In the genomic region with DNA sequence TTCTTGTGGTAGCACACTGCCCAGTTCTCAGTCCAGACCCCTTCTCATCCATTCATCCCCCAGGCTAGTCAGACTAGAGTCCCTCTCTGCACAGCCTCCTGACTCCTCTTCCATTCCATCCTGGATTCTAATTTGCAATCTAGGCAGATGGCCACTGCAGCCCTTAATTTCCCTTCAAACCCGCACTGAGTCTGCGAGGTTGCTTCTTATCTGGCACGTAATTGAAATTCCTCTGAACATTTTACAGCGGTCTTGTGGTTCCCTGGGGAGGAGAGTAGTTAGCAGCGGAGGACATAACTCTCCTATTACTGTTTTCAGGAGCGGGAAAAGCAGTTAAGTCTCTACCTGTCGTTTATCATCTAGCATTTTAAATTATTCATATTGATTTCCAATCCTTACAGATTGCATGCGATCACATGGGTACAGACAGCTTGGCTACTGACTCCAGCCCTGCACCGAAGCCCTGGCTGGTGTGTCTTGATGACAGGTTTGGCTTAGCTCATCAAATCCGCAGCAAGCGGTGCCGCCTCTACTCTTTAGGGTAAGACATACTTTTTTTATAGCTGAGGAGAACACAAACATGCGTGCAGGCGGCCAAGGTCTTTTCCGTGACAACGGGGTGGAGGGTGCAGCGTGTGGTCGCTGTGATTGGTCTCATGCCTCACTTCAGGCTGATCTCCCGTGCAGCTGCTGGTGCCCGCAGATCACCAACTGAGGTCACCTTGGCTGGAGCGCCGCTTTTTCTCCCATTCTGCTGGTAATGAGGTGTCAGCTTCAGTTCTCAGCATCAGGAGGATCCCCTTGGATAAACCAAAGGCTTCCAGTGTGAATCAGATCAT, we compare ENCODE assay signal across 11 mouse cellular contexts. TPM values are rescaled to one million over a fixed set of nuclear protein-coding genes. Genes with fewer than 3 reads are reported as not detected.
DNase-seq lines count a peak whose midpoint lies in the region; ATAC-seq lines count a peak whose summit lies in the region.
"Had no signal": no experiment of that assay in that cellular context is flagged by ENCODE, and none has a peak within 500 bp of the region (broad histone marks: within the 10 kb centered on the region; RNA-seq: fewer than 3 reads in every experiment).

No protein-coding gene starts in this region.

- WGBS in forebrain, embryonic 13.5 days: 82% methylated on average over 22 of the region's 22 CpGs
- 86% methylated on average over 22 of the region's 22 CpGs for WGBS in forebrain, embryonic 11.5 days
- 38% methylated on average over 22 of the region's 22 CpGs for WGBS in intestine, embryonic 15.5 days
- 28% methylated on average over 22 of the region's 22 CpGs for WGBS in neural tube, embryonic 15.5 days

- no peaks in the 10 kb centered on the region for H3K27me3 ChIP-seq in forebrain, embryonic 13.5 days
- H3K27me3 ChIP-seq in forebrain, embryonic 11.5 days (ENCODE audit: control insufficient read depth, insufficient read depth, low read length): no peaks in the 10 kb centered on the region
- H3K27me3 ChIP-seq in intestine, embryonic 15.5 days (replicated peaks): no peaks in the 10 kb centered on the region
- H3K27me3 ChIP-seq in neural tube, embryonic 15.5 days (replicated peaks): no peaks in the 10 kb centered on the region
- H3K27me3 ChIP-seq: embryonic facial prominence, embryonic 15.5 days; liver, embryonic 13.5 days had no signal

- H3K9me3 ChIP-seq in forebrain, embryonic 13.5 days (replicated peaks): no peaks in the 10 kb centered on the region
- no peaks in the 10 kb centered on the region for H3K9me3 ChIP-seq in forebrain, embryonic 11.5 days (ENCODE audit: control insufficient read depth, low read length)
- H3K9me3 ChIP-seq in intestine, embryonic 15.5 days: no peaks in the 10 kb centered on the region
- H3K9me3 ChIP-seq in neural tube, embryonic 15.5 days (replicated peaks): no peaks in the 10 kb centered on the region
- H3K9me3 ChIP-seq: embryonic facial prominence, embryonic 15.5 days; liver, embryonic 13.5 days had no signal

- H3K9ac ChIP-seq in forebrain, embryonic 13.5 days: no peak overlapping the region
- no peak overlapping the region for H3K9ac ChIP-seq in forebrain, embryonic 11.5 days (ENCODE audit: low read length)
- H3K9ac ChIP-seq in intestine, embryonic 15.5 days: no peak overlapping the region
- no peak overlapping the region for H3K9ac ChIP-seq in neural tube, embryonic 15.5 days (replicated peaks)
- H3K9ac ChIP-seq: embryonic facial prominence, embryonic 15.5 days; liver, embryonic 13.5 days had no signal

- ATAC-seq in forebrain, embryonic 13.5 days: peak; percentile 59; the same call in 1 of the 2 replicates
- no peak for ATAC-seq in forebrain, embryonic 11.5 days (replicated peaks; ENCODE audit: low FRiP score)
- ATAC-seq in intestine, embryonic 15.5 days: no peak
- ATAC-seq in neural tube, embryonic 15.5 days (ENCODE audit: low FRiP score): peak; percentile 86

- H3K4me1 ChIP-seq in forebrain, embryonic 13.5 days: 0 out of 2 replicates have a peak, but pooled peaks cover 4% of the 10 kb centered on the region
- no peaks in the 10 kb centered on the region for H3K4me1 ChIP-seq in forebrain, embryonic 11.5 days (replicated peaks; ENCODE audit: control insufficient read depth, insufficient read depth, low read length)
- H3K4me1 ChIP-seq in intestine, embryonic 15.5 days (replicated peaks): no peaks in the 10 kb centered on the region
- peaks cover 18% of the 10 kb centered on the region for H3K4me1 ChIP-seq in neural tube, embryonic 15.5 days
- H3K4me1 ChIP-seq: embryonic facial prominence, embryonic 15.5 days; liver, embryonic 13.5 days had no signal

- H3K4me3 ChIP-seq in forebrain, embryonic 13.5 days: no peak overlapping the region
- H3K4me3 ChIP-seq in forebrain, embryonic 11.5 days (ENCODE audit: low read depth, low read length): no peak overlapping the region
- no peak overlapping the region for H3K4me3 ChIP-seq in intestine, embryonic 15.5 days (replicated peaks)
- peak overlapping the region; percentile 21 for H3K4me3 ChIP-seq in neural tube, embryonic 15.5 days (replicated peaks)
- H3K4me3 ChIP-seq: embryonic facial prominence, embryonic 15.5 days; liver, embryonic 13.5 days had no signal

- H3K27ac ChIP-seq in forebrain, embryonic 13.5 days: no peak overlapping the region
- H3K27ac ChIP-seq in forebrain, embryonic 11.5 days (ENCODE audit: low read depth, low read length): no peak overlapping the region
- no peak overlapping the region for H3K27ac ChIP-seq in intestine, embryonic 15.5 days
- peak overlapping the region; percentile 70 for H3K27ac ChIP-seq in neural tube, embryonic 15.5 days (replicated peaks)
- H3K27ac ChIP-seq: embryonic facial prominence, embryonic 15.5 days; liver, embryonic 13.5 days had no signal

- H3K36me3 ChIP-seq in forebrain, embryonic 13.5 days (ENCODE audit: poor library complexity, severe bottlenecking): no peaks in the 10 kb centered on the region
- no peaks in the 10 kb centered on the region for H3K36me3 ChIP-seq in forebrain, embryonic 11.5 days (ENCODE audit: control insufficient read depth, insufficient read depth, low read length)
- H3K36me3 ChIP-seq in intestine, embryonic 15.5 days: no peaks in the 10 kb centered on the region
- H3K36me3 ChIP-seq in neural tube, embryonic 15.5 days: no peaks in the 10 kb centered on the region
- H3K36me3 ChIP-seq: embryonic facial prominence, embryonic 15.5 days; liver, embryonic 13.5 days had no signal

- no peak for DNase-seq in forebrain, embryonic 11.5 days (ENCODE audit: low spot score)
- DNase-seq in right cerebral cortex, postnatal 14 days: peak; percentile 23
- no peak for DNase-seq in right cerebral cortex, adult 18-20 months
- DNase-seq in adrenal gland, postnatal 25 days: no peak
- no peak for DNase-seq in layer of hippocampus, adult 9-11 months
- DNase-seq: liver, embryonic 13.5 days had no signal

- no peak overlapping the region for H3K4me2 ChIP-seq in forebrain, embryonic 13.5 days
- H3K4me2 ChIP-seq in forebrain, embryonic 11.5 days (ENCODE audit: low read depth, low read length, severe bottlenecking): no peak overlapping the region
- peak overlapping the region; percentile 20; the same call in 1 of the 2 replicates for H3K4me2 ChIP-seq in intestine, embryonic 15.5 days (replicated peaks)
- peak overlapping the region; percentile 51 for H3K4me2 ChIP-seq in neural tube, embryonic 15.5 days
- H3K4me2 ChIP-seq: embryonic facial prominence, embryonic 15.5 days; liver, embryonic 13.5 days had no signal

RNA-seq across cellular contexts. Expression of a gene that starts 54.4 kb away (rescaled TPM):
- 0.21 and 0.34 TPM in 2 replicates for polyA plus RNA-seq in forebrain, embryonic 13.5 days (2015; fragmentation: Nextera tagmentation; extraction: Ambion mirVana)
- 0.52 and 1.2 TPM in 2 replicates for polyA plus RNA-seq in forebrain, embryonic 11.5 days (2014; fragmentation: Nextera tagmentation; extraction: Ambion mirVana)
- 4.2 and 4.3 TPM in 2 replicates for polyA plus RNA-seq in intestine, embryonic 15.5 days (2015; fragmentation: Nextera tagmentation; extraction: Ambion mirVana)
- polyA plus RNA-seq in neural tube, embryonic 15.5 days (2015; fragmentation: Nextera tagmentation; extraction: Ambion mirVana): 0.84 and 1.2 TPM in 2 replicates
- 6.1 and 8.4 TPM in 2 replicates for total RNA-seq in adrenal gland, postnatal 25 days (2021)
- total RNA-seq: neutrophil, adult 5-6 weeks had no signal

Comparison
In these comparisons a context has a peak if more than half of its experiments do, and no peak if none do; other contexts are left out.
1. ATAC-seq: peak in forebrain, embryonic 13.5 days (single experiment) and neural tube, embryonic 15.5 days (single experiment); none in forebrain, embryonic 11.5 days (single experiment) and intestine, embryonic 15.5 days (single experiment).
2. H3K4me2 ChIP-seq: peak in intestine, embryonic 15.5 days (single experiment) and neural tube, embryonic 15.5 days (single experiment); none in forebrain, embryonic 13.5 days (single experiment) and forebrain, embryonic 11.5 days (single experiment).